Mouse (Mus musculus) neural tube, embryonic 10.5 days (tissue): ENCODE results near the gene Irf7.

Experiments
- DNase-seq: peaks from one replicate; pipeline ENCODE4 v3.0.0-alpha.2; 2017; ENCODE audit warnings: low spot score; ENCODE audit errors: extremely low spot score

Gene Irf7

DNA sequence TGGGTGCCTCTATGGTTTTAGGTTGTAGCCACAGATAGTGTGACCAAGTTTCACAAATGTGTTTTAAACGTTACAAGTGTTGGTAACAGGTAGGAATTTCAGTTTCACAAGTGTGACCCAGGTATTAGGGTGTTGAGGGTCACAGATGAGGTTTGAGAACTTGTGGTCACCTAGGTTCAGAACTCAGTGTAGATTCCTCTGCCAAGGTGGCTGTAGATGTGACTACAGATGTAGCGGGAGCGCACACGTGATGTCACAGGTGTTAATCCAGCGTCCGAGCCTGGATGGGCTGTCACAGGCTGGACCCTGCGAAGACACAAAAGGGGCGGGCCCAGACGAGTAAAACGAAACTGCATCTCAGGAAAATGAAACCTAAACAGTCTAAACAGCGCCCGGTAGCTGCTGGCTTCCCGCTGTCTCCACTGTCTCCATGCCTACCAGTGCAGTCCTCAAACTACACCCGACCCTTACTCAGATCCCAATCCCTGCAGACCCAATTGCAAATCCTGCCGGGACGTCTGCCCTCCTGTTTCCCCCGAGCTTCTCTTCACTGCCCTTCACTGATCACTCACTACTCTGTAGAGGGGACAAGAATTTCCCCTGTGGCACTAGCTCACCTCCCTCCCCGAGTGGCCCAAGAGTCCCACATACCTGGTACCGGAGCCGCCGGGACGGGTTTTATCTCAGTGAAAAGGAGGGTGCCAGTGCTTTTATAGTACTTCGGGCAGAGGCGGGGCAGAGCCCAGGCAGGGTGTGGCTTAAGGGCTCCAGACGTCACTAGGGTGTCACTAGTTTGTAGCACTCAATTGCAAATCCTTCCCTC lies at the start of gene Irf7:
Gene Irf7 (minus strand): TSS at position 743 of the 823 bp plus-strand sequence.
- DNase-seq: peak; percentile 29

DNA sequence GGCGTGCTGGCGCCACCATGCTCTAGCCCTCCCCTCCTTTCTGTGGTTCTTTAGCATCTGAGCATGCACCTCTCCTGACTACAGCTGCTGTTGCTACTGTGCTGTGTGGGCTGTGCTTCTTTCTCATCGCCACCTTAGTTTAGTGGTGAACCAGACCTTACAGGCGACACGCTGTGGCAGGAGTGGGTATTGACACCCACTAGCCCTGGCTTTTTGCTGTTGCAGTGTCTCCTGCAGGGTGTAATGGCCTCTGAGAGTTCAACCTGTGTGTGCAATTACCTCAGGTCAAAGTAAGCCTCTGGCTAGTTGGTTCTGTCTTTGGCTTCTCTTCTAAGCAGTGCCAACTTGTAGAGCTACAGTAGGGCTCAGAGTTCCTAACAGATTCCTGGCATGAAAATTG lies 49.7 kb upstream of the Irf7 start:
- no peak for DNase-seq

DNA sequence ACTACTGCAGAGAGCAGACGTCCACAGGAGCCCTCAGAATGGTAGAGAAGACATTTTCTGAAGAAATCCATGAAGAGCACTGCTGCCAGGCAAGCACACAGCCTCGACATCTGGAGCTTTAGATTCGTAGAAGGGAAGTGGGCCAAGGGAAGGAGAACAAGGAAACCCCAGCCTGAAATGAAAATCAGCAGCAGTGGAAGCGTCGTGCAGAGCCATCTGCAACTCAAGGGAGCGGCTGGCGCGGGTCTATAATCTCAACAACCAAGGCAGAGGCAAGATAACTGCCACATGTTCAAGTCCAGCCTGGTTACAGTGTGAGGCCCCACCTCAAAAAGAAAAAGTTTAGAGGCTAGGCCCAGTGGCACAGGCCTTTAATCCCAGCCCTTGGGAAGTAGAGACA lies 48.8 kb upstream of the Irf7 start:
- no peak for DNase-seq

- DNase-seq: no peak
Observed at GRCm38 (mm10) chr7:141314416-141314815, 48.1 kb upstream of the Irf7 start.

GRCm38 (mm10) chr7:141304537-141304936 lies 38.3 kb upstream of the Irf7 start:
- DNase-seq: no peak

GRCm38 (mm10) chr7:141302702-141303268 lies 36.5 kb upstream of the Irf7 start:
- DNase-seq: no peak

DNA sequence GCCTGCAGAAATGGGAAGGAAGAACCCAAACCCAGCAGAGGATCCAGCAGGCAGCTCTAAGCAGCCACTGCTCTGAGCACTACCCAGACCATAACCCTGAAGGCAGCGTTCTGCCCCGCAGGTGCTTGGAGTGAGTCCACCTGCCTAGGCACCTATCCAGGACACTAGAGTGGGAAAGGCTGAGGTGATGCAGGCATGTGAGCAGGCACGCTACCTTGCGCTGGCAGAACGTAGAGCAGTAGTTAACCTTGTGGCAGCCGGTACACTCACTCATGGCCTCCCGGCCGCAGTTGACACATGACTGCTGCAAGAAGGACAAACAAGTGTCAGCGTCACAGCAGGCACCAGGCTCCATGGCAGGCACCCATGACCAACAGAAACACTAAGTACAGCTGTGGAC lies 35.1 kb upstream of the Irf7 start:
- no peak for DNase-seq

- no peak for DNase-seq
Observed at GRCm38 (mm10) chr7:141299175-141299574, 32.9 kb upstream of the Irf7 start.

DNA sequence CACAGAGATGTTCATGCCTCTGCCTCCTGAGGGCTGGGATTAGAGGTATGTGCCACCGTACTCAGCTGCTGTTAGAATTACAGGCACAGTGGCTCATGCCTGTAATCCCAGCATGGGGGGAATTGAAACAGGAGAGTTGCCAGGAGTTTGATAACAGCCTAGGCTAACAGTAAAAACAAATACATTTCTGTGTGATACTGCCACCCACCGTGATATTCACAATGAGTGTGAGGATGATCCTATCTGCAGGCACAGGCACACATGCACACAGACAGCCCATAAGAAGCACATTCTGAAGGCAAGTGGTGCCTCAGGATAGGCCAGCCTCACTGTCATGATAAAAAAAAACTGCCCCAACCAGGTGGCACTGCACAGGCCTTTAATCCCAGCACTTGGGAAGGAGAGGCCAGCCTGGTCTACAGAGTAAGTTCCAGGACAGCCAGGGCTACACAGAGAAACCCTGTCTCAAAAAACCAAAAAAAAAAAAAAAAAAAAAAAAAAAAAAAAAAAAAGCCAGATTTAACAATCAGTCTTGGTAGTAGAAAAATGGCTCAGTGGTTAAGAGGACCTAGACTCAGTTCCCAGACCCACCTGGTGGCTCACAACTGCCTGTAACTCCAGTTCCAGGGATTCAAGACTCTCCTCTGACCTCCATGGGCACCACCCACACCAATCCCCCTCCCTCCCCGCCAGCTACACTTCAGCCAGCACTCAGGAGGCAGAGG lies 31.8 kb upstream of the Irf7 start:
- DNase-seq: no peak

GRCm38 (mm10) chr7:141294479-141294878 lies 28.2 kb upstream of the Irf7 start:
- DNase-seq: peak; percentile 33

DNA sequence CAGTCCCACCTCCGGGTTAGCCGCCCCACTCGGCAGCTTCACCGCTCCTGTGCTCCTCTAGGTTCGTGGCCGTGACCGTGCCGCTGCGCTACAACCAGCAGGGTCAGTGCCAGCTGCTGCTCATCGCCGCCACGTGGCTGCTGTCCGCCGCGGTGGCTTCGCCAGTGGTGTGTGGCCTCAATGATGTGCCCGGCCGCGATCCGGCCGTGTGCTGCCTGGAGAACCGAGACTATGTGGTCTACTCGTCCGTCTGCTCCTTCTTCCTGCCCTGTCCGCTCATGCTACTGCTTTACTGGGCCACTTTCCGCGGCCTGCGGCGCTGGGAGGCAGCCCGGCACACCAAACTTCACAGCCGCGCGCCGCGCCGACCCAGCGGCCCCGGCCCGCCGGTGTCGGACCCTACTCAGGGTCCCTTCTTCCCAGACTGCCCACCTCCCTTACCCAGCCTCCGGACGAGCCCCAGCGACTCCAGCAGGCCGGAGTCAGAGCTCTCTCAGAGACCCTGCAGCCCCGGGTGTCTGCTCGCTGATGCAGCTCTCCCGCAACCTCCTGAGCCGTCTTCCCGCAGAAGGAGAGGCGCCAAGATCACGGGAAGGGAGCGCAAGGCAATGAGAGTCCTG lies 27.7 kb upstream of the Irf7 start:
- peak; percentile 74 for DNase-seq

- DNase-seq: peak; percentile 45
Observed at GRCm38 (mm10) chr7:141292583-141293388, 26.5 kb upstream of the Irf7 start.

DNA sequence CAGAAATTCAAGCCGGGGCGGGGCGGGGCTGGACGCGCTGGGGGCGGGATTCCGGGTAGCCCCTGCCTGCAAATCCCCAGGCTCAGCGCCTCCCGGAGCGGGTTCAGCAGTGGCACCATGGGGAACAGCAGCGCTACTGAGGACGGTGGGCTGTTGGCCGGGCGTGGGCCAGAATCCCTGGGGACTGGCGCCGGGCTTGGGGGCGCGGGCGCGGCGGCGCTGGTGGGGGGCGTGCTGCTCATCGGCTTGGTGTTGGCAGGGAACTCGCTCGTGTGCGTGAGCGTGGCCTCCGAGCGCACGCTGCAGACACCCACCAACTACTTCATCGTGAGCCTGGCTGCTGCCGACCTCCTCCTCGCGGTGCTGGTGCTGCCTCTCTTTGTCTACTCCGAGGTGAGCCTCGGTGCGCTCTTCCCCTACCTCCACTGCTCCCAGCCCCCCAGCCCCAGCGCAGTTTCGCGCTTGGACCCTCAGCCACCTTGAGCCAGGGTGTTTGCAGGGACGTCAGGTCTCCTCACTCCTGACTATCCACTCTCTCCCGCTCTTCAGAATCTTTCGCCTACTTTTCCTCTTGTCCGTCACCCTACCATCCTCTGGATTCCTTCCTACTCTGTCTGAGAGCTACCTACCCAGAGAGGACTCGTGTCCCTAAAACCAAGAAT lies 25.8 kb upstream of the Irf7 start, which contains the start of gene Drd4:
Gene Drd4 (plus strand): TSS at position 86 of the 662 bp plus-strand sequence.
- peak; percentile 71 for DNase-seq

DNA sequence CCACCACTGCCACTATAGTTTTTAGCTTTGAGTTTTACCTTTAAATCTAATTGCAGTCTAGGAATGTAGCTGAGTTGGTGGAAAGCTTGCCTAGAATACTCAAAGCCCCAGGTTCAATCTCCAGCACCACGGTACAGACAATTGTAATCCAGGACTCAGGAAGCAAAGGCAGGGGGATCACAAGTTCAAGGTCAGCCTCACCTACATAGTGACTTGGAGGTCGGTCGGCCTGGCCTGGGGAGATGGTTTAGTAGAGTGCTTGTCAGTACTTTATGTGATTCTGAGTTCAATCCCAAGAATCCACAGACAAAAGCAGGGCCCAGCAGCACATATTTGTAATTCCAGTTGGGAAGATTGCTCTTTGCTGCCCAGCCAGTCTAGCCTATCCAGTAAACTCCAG lies 21.8 kb upstream of the Irf7 start:
- no peak for DNase-seq

- DNase-seq: no peak
Observed at GRCm38 (mm10) chr7:141282756-141283155, 16.5 kb upstream of the Irf7 start.

- no peak for DNase-seq
Observed at GRCm38 (mm10) chr7:141281442-141281841, 15.2 kb upstream of the Irf7 start.

- DNase-seq: peak; percentile 66
Observed at GRCm38 (mm10) chr7:141278766-141279590, 12.7 kb upstream of the Irf7 start, which contains the start of gene Sct. TSS of gene Sct (minus strand) at chr7:141279133.

DNA sequence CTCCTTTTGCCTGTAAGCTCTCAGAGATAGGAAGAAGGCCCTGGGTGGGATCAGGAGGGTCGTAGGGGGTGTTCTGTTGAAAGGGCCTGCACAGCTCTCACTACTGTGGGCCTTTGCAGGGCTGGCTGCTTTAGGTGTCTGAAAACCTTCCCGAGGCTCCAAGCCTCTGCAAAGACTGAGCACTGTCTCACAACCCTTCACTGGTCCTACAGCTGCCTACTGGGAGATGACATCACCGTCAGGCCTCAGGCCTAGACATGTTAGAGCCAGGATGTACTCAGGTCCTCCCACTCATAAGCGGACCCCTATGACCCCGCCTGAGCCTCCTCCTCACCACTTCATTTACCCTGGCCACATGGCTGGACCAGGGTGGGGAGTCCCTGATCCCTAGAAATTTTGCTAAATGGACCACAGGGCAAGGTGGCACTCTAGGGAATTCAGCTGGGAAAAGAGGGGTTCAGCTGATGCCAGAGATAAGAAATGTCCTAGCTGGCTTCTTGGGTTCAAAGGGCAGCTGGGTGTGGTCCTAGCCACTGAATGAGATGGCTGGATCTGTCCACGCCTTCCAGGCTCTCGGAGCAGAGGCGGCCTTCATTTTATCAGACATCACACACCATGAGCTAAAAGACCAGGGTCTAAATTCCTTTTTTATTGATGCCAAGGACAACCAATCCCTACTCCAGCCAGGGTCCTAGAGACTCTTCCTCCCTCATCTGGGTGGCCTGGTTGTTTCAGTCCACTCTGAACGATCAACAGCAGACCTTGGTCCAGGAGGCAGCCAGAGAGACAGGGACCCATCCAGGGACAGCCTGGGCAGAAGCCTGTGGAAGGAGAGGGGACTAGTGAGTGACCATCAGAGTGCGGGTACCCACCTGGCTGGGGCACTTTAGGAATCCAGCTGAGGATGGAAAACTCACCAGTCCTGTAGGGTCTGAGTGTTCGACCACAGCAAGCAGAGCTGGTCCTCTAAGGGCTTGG lies 11.7 kb upstream of the Irf7 start:
- no peak for DNase-seq
